Mouse (Mus musculus) forebrain, postnatal 0 days (tissue): ENCODE results near the gene Acoxl. TPM values are rescaled to one million over a fixed set of nuclear protein-coding genes. Genes with fewer than 3 reads are reported as not detected.

ENCODE experiments used
- ATAC-seq: fragments of 200-750 bp; cut with Nextera tagmentation; 2 replicates; pipeline ENCODE4 v1.8.0; 2017; ENCODE audit warnings: mild to moderate bottlenecking, moderate library complexity
- DNase-seq: peaks from one replicate; pipeline ENCODE4 v3.0.0-alpha.2; 2015
- H3K27ac ChIP-seq: fragments of 300-500 bp; sonication (generic); 2 replicates; pipeline ENCODE4 v1.5.1; 2014; ENCODE audit warnings: low read depth, mild to moderate bottlenecking, antibody characterized with exemption, low read length, moderate library complexity, mixed read lengths
- H3K27me3 ChIP-seq: fragments of 300-500 bp; sonication (generic); 2 replicates; pipeline ENCODE4 v1.6.1; 2014; ENCODE audit warnings: mild to moderate bottlenecking, low read length, mixed read lengths; ENCODE audit not compliant: insufficient read depth
- H3K36me3 ChIP-seq: fragments of 300-500 bp; sonication (generic); 2 replicates; pipeline ENCODE4 v1.6.1; 2014; ENCODE audit warnings: mild to moderate bottlenecking, moderate library complexity; ENCODE audit not compliant: insufficient read depth
- H3K4me1 ChIP-seq: fragments of 300-500 bp; sonication (generic); 2 replicates; pipeline ENCODE4 v1.6.1; 2014; ENCODE audit warnings: antibody characterized with exemption; ENCODE audit not compliant: insufficient read depth
- H3K4me2 ChIP-seq: fragments of 300-500 bp; sonication (generic); 2 replicates; pipeline ENCODE4 v1.6.1; 2014; ENCODE audit warnings: low read depth, mild to moderate bottlenecking, moderate library complexity
- H3K4me3 ChIP-seq: fragments of 300-500 bp; sonication (generic); 2 replicates; pipeline ENCODE4 v1.5.1; 2014; ENCODE audit warnings: low read depth, low read length, mixed read lengths
- H3K9ac ChIP-seq: fragments of 300-500 bp; sonication (generic); 2 replicates; pipeline ENCODE4 v1.6.1; 2014; ENCODE audit warnings: mild to moderate bottlenecking
- H3K9me3 ChIP-seq: fragments of 300-500 bp; sonication (generic); 2 replicates; pipeline ENCODE4 v1.6.1; 2016; ENCODE audit warnings: low read length
- CTCF ChIP-seq: sonication (generic); IDR thresholded peaks from 2 replicates; pipeline ENCODE4 v1.5.1; 2016; ENCODE audit warnings: antibody characterized with exemption, control low read depth, low read depth
- WGBS: fragments of 180-500 bp; shearing (Covaris S2); extraction: QIAGEN DNeasy Blood & Tissue Kit; methylation state at CpG from one replicate; pipeline ENCODE4 v1.1.7; 2014; 5-methylcytosine and 5-hydroxymethylcytosine counted together
- polyA plus RNA-seq: library from polyadenylated mRNA; unstranded; fragments of >200 nt; fragmentation: Nextera tagmentation; extraction: Ambion mirVana; gene quantifications from 2 replicates; pipeline ENCODE4 v1.2.1, GENCODE M21; 2015
- total RNA-seq: library from RNA; depleted of rRNA; stranded (reverse); fragments of >200 nt; gene quantifications from 2 replicates; pipeline ENCODE4 v1.2.3, GENCODE M21; 2014

Gene Acoxl
- total and polyA plus RNA-seq, 2 experiments from 2014 or later: 0.10 TPM; not detected in 1

GRCm38 (mm10) chr2:128137480-128138276 lies 299.0 kb downstream of the Acoxl start:
- DNase-seq (peak; percentile 18), ATAC-seq (peak; percentile 28; the same call in 1 of the 2 replicates)
- Histone ChIP-seq H3K4me2 (no peak overlapping the region), H3K36me3 (no peaks in the 10 kb centered on the region), H3K27me3 (no peaks in the 10 kb centered on the region), H3K9me3 (no peaks in the 10 kb centered on the region), H3K4me1 (peaks cover 5% of the 10 kb centered on the region; the same call in 1 of the 2 replicates), H3K9ac (no peak overlapping the region), H3K4me3 (no peak overlapping the region), H3K27ac (no peak overlapping the region)
- TF ChIP-seq CTCF: no peak
- 51% methylated on average over 22 of the region's 22 CpGs for WGBS

- no peak for TF ChIP-seq CTCF
- Histone ChIP-seq H3K4me2 (no peak overlapping the region), H3K9ac (no peak overlapping the region), H3K9me3 (no peaks in the 10 kb centered on the region), H3K4me3 (no peak overlapping the region), H3K27me3 (no peaks in the 10 kb centered on the region), H3K4me1 (peaks cover 5% of the 10 kb centered on the region; the same call in 1 of the 2 replicates), H3K27ac (no peak overlapping the region), H3K36me3 (no peaks in the 10 kb centered on the region)
- DNase-seq (peak; percentile 47), ATAC-seq (peak; percentile 64; the same call in 1 of the 2 replicates)
- WGBS: 47% methylated on average over 8 of the region's 8 CpGs
Observed at GRCm38 (mm10) chr2:128138924-128139323, 300.2 kb downstream of the Acoxl start.

GRCm38 (mm10) chr2:128139781-128140180 lies 301.1 kb downstream of the Acoxl start:
- peak overlapping the region; percentile 3 for H3K4me2 ChIP-seq
- H3K27ac ChIP-seq: no peak overlapping the region
- no peaks in the 10 kb centered on the region for H3K36me3 ChIP-seq
- H3K4me1 ChIP-seq: peaks cover 5% of the 10 kb centered on the region; the same call in 1 of the 2 replicates
- no peak overlapping the region for H3K4me3 ChIP-seq
- ATAC-seq: peak; percentile 78
- DNase-seq: peak; percentile 48
- no peak overlapping the region for H3K9ac ChIP-seq
- H3K9me3 ChIP-seq: no peaks in the 10 kb centered on the region
- TF ChIP-seq CTCF: no peak
- 33% methylated on average over 15 of the region's 15 CpGs for WGBS
- no peaks in the 10 kb centered on the region for H3K27me3 ChIP-seq

- H3K4me3 ChIP-seq: no peak overlapping the region
- H3K4me1 ChIP-seq: peaks cover 5% of the 10 kb centered on the region; the same call in 1 of the 2 replicates
- no peak overlapping the region for H3K27ac ChIP-seq
- H3K4me2 ChIP-seq: 0 out of 2 replicates have a peak overlapping the region, but pooled peaks have one; percentile 3
- DNase-seq (no peak), ATAC-seq (no peak)
- no peak overlapping the region for H3K9ac ChIP-seq
- H3K36me3 ChIP-seq: no peaks in the 10 kb centered on the region
- H3K9me3 ChIP-seq: no peaks in the 10 kb centered on the region
- no peaks in the 10 kb centered on the region for H3K27me3 ChIP-seq
- no peak for TF ChIP-seq CTCF
- WGBS: 80% methylated on average over 3 of the region's 3 CpGs
Observed at GRCm38 (mm10) chr2:128140183-128140582, 301.5 kb downstream of the Acoxl start.

GRCm38 (mm10) chr2:128143992-128144391 lies 305.3 kb downstream of the Acoxl start:
- peaks cover 5% of the 10 kb centered on the region; the same call in 1 of the 2 replicates for H3K4me1 ChIP-seq
- H3K4me3 ChIP-seq: no peak overlapping the region
- DNase-seq (no peak), ATAC-seq (no peak)
- no peaks in the 10 kb centered on the region for H3K27me3 ChIP-seq
- H3K36me3 ChIP-seq: no peaks in the 10 kb centered on the region
- TF ChIP-seq CTCF: no peak
- no peak overlapping the region for H3K9ac ChIP-seq
- no peak overlapping the region for H3K4me2 ChIP-seq
- no peaks in the 10 kb centered on the region for H3K9me3 ChIP-seq
- no peak overlapping the region for H3K27ac ChIP-seq

GRCm38 (mm10) chr2:128145433-128145832 lies 306.8 kb downstream of the Acoxl start:
- H3K4me3 ChIP-seq: no peak overlapping the region
- H3K9ac ChIP-seq: no peak overlapping the region
- ATAC-seq: no peak
- H3K36me3 ChIP-seq: no peaks in the 10 kb centered on the region
- no peak for DNase-seq
- H3K4me2 ChIP-seq: no peak overlapping the region
- no peaks in the 10 kb centered on the region for H3K27me3 ChIP-seq
- H3K27ac ChIP-seq: no peak overlapping the region
- no peak for TF ChIP-seq CTCF
- 81% methylated on average over 3 of the region's 3 CpGs for WGBS
- H3K4me1 ChIP-seq: no peaks in the 10 kb centered on the region
- H3K9me3 ChIP-seq: no peaks in the 10 kb centered on the region

- Histone ChIP-seq H3K9ac (no peak overlapping the region), H3K27me3 (no peaks in the 10 kb centered on the region), H3K9me3 (no peaks in the 10 kb centered on the region), H3K4me1 (no peaks in the 10 kb centered on the region), H3K4me3 (no peak overlapping the region), H3K4me2 (no peak overlapping the region), H3K36me3 (no peaks in the 10 kb centered on the region), H3K27ac (no peak overlapping the region)
- TF ChIP-seq CTCF: no peak
- DNase-seq: no peak
- 89% methylated on average over 5 of the region's 5 CpGs for WGBS
- no peak for ATAC-seq
Observed at GRCm38 (mm10) chr2:128149596-128149995, 310.9 kb downstream of the Acoxl start.
